Mouse (Mus musculus) embryonic fibroblast, embryonic 13.5 days (primary cell): ENCODE results near the gene Hoxb3.

Source experiments
- CTCF ChIP-seq: IDR thresholded peaks from 2 replicates; pipeline ENCODE4 v1.5.1; 2011; ENCODE audit warnings: mild to moderate bottlenecking, control low read depth, low read length, moderate library complexity, borderline replicate concordance; ENCODE audit not compliant: insufficient read depth
- POLR2A ChIP-seq: IDR thresholded peaks from 2 replicates; pipeline ENCODE4 v1.6.1; 2011; ENCODE audit warnings: low read depth, mild to moderate bottlenecking, control low read depth, low read length, moderate library complexity

GRCm38 (mm10) chr11:96354801-96355311 is 31.7 kb downstream of the Hoxb3 start:
- TF ChIP-seq POLR2A (no peak), CTCF (no peak)
